Mouse (Mus musculus) erythroblast, embryonic 14.5 days (primary cell): ENCODE results near the gene Otogl. TPM values are rescaled to one million over a fixed set of nuclear protein-coding genes. Genes with fewer than 3 reads are reported as not detected.
"Not testable (repeated sequence)": the region's sequence is repeated elsewhere in the genome, so short reads cannot be mapped to it uniquely, and the experiment has no call there.

Source experiments
- H3K27me3 ChIP-seq: 2 replicates; pipeline ENCODE4 v1.6.1; 2012; ENCODE audit warnings: inconsistent platforms; ENCODE audit not compliant: control insufficient read depth
- H3K36me3 ChIP-seq: 2 replicates; pipeline ENCODE4 v1.6.1; 2012; ENCODE audit warnings: mild to moderate bottlenecking, inconsistent platforms; ENCODE audit not compliant: control insufficient read depth
- H3K4me1 ChIP-seq: 2 replicates; pipeline ENCODE4 v1.6.1; 2012; ENCODE audit warnings: inconsistent platforms; ENCODE audit not compliant: control insufficient read depth
- H3K4me3 ChIP-seq: replicated peaks from 2 replicates; pipeline ENCODE3; 2012; ENCODE audit warnings: moderate library complexity, mild to moderate bottlenecking, inconsistent platforms
- H3K9me3 ChIP-seq: 2 replicates; pipeline ENCODE4 v1.6.1; 2012; ENCODE audit warnings: low read length, inconsistent platforms, mixed read lengths; ENCODE audit not compliant: control insufficient read depth
- GATA1 ChIP-seq: IDR thresholded peaks from 2 replicates; pipeline ENCODE4 v1.6.1; 2012; ENCODE audit warnings: low read length, inconsistent platforms, mixed read lengths
- TAL1 ChIP-seq: IDR thresholded peaks from 3 replicates; pipeline ENCODE4 v1.6.1; 2012; ENCODE audit warnings: low read length, inconsistent platforms, mixed read lengths
- polyA plus RNA-seq: library from polyadenylated mRNA; stranded (reverse); fragments of >175 nt; gene quantifications from 2 replicates; pipeline ENCODE4 v1.2.3, GENCODE M21; 2012

The Otogl gene
- polyA plus RNA-seq, 1 experiment: not detected

- Histone ChIP-seq H3K4me3 (no peak overlapping the region), H3K36me3 (no peaks in the 10 kb centered on the region), H3K4me1 (no peaks in the 10 kb centered on the region), H3K27me3 (no peaks in the 10 kb centered on the region), H3K9me3 (no peaks in the 10 kb centered on the region)
- no peak for TF ChIP-seq GATA1
- TF ChIP-seq TAL1: no peak
Observed at GRCm38 (mm10) chr10:107858684-107859083, 53.2 kb downstream of the Otogl start.

GRCm38 (mm10) chr10:107844906-107845305 is 67.0 kb downstream of the Otogl start:
- TF ChIP-seq TAL1 (no peak), GATA1 (no peak)
- no peaks in the 10 kb centered on the region for H3K27me3 ChIP-seq
- H3K4me3 ChIP-seq: no peak overlapping the region
- no peaks in the 10 kb centered on the region for H3K36me3 ChIP-seq
- no peaks in the 10 kb centered on the region for H3K4me1 ChIP-seq
- no peaks in the 10 kb centered on the region for H3K9me3 ChIP-seq

- Histone ChIP-seq H3K9me3 (no peaks in the 10 kb centered on the region; the same call in 1 of the 2 replicates), H3K4me3 (no peak overlapping the region), H3K4me1 (no peaks in the 10 kb centered on the region), H3K36me3 (no peaks in the 10 kb centered on the region), H3K27me3 (no peaks in the 10 kb centered on the region)
- no peak for TF ChIP-seq GATA1
- TF ChIP-seq TAL1: no peak
Observed at GRCm38 (mm10) chr10:107834452-107835239, 77.3 kb downstream of the Otogl start.

- Histone ChIP-seq H3K9me3 (no peaks in the 10 kb centered on the region), H3K36me3 (no peaks in the 10 kb centered on the region), H3K27me3 (no peaks in the 10 kb centered on the region), H3K4me3 (no peak overlapping the region), H3K4me1 (no peaks in the 10 kb centered on the region)
- TF ChIP-seq GATA1 (no peak), TAL1 (no peak)
Observed at GRCm38 (mm10) chr10:107829151-107829550, 82.8 kb downstream of the Otogl start.

- H3K4me1 ChIP-seq: no peaks in the 10 kb centered on the region
Observed at GRCm38 (mm10) chr10:107813814-107814483, 98.0 kb downstream of the Otogl start.

GRCm38 (mm10) chr10:107810649-107811398 is 101.1 kb downstream of the Otogl start:
- Histone ChIP-seq H3K4me3 (no peak overlapping the region), H3K36me3 (no peaks in the 10 kb centered on the region), H3K27me3 (no peaks in the 10 kb centered on the region), H3K4me1 (no peaks in the 10 kb centered on the region), H3K9me3 (no peaks in the 10 kb centered on the region)
- TF ChIP-seq TAL1: no peak
- TF ChIP-seq GATA1: no peak

More at GRCm38 (mm10) chr10:107813814-107814483, 98.0 kb downstream of the Otogl start:
- H3K27me3 ChIP-seq: no peaks in the 10 kb centered on the region
- no peaks in the 10 kb centered on the region for H3K9me3 ChIP-seq
- TF ChIP-seq TAL1 (no peak), GATA1 (no peak)
- H3K36me3 ChIP-seq: no peaks in the 10 kb centered on the region
- H3K4me3 ChIP-seq: no peak overlapping the region

- Histone ChIP-seq H3K27me3 (no peaks in the 10 kb centered on the region), H3K36me3 (no peaks in the 10 kb centered on the region), H3K4me3 (no peak overlapping the region), H3K4me1 (no peaks in the 10 kb centered on the region), H3K9me3 (no peaks in the 10 kb centered on the region)
- TF ChIP-seq TAL1: no peak
- TF ChIP-seq GATA1: no peak
Observed at GRCm38 (mm10) chr10:107805203-107805602, 106.7 kb downstream of the Otogl start.

GRCm38 (mm10) chr10:107804285-107804684 is 107.6 kb downstream of the Otogl start:
- not testable (repeated sequence) for H3K36me3 ChIP-seq, H3K9me3 ChIP-seq, H3K27me3 ChIP-seq, H3K4me1 ChIP-seq, H3K4me3 ChIP-seq

- H3K4me3 ChIP-seq: no peak overlapping the region
- no peak for TF ChIP-seq TAL1
- no peak for TF ChIP-seq GATA1
Observed at GRCm38 (mm10) chr10:107799671-107800353, 112.1 kb downstream of the Otogl start.

More at GRCm38 (mm10) chr10:107799671-107800353, 112.1 kb downstream of the Otogl start:
- Histone ChIP-seq H3K36me3 (no peaks in the 10 kb centered on the region), H3K4me1 (no peaks in the 10 kb centered on the region), H3K9me3 (no peaks in the 10 kb centered on the region), H3K27me3 (no peaks in the 10 kb centered on the region)
